Mouse (Mus musculus): Measurements from ENCODE around the gene Rps2. TPM values are rescaled to one million over a fixed set of nuclear protein-coding genes. Genes with fewer than 3 reads are reported as not detected.

Gene Rps2
- polyA plus RNA-seq, 1 experiment from 2014 or later: 787 TPM

- WGBS: 42% methylated on average over 3 of the region's 3 CpGs
- no peak overlapping the region for H3K27ac ChIP-seq (ENCODE audit: low read length)
- H3K9me3 ChIP-seq (ENCODE audit: control insufficient read depth, low read length): no peaks in the 10 kb centered on the region
- H3K27me3 ChIP-seq (replicated peaks; ENCODE audit: control insufficient read depth, insufficient read depth, low read length): no peaks in the 10 kb centered on the region; the same call in 1 of the 2 replicates
- no peak overlapping the region for H3K4me2 ChIP-seq (ENCODE audit: low read length)
- no peaks in the 10 kb centered on the region; the same call in 1 of the 2 replicates for H3K4me1 ChIP-seq (replicated peaks; ENCODE audit: control insufficient read depth, insufficient read depth, low read length)
- no peak for ATAC-seq
- H3K36me3 ChIP-seq (ENCODE audit: control insufficient read depth, insufficient read depth): no peaks in the 10 kb centered on the region
- no peak overlapping the region for H3K9ac ChIP-seq (replicated peaks; ENCODE audit: low read depth, low read length)
- no peak overlapping the region for H3K4me3 ChIP-seq (replicated peaks; ENCODE audit: low read length)
These were observed 51.2 kb downstream of the Rps2 start for GRCm38 (mm10) chr17:24769146-24769545.

Other genes with a start within 250 kb of the Rps2 start
- gene E4f1, start 247.8 kb upstream of the Rps2 start, polyA plus RNA-seq (2015; fragmentation: Nextera tagmentation; extraction: Ambion mirVana): 37.9 and 54.0 TPM in 2 replicates
- 50.5 and 54.0 TPM in 2 replicates for gene Pgp, start 247.7 kb upstream of the Rps2 start, polyA plus RNA-seq (2015; fragmentation: Nextera tagmentation; extraction: Ambion mirVana)
- gene Bricd5, start 244.2 kb upstream of the Rps2 start, polyA plus RNA-seq (2015; fragmentation: Nextera tagmentation; extraction: Ambion mirVana): 0.39 and 0.92 TPM in 2 replicates
- gene Mlst8, start 239.0 kb upstream of the Rps2 start, polyA plus RNA-seq (2015; fragmentation: Nextera tagmentation; extraction: Ambion mirVana): 38.9 and 42.4 TPM in 2 replicates
- gene Caskin1, start 229.5 kb upstream of the Rps2 start, polyA plus RNA-seq (2015; fragmentation: Nextera tagmentation; extraction: Ambion mirVana): 18.8 and 30.4 TPM in 2 replicates
- 108 and 121 TPM in 2 replicates for gene Traf7, start 190.2 kb upstream of the Rps2 start, polyA plus RNA-seq (2015; fragmentation: Nextera tagmentation; extraction: Ambion mirVana)
- 6.8 and 10.9 TPM in 2 replicates for gene Rab26, start 183.9 kb upstream of the Rps2 start, polyA plus RNA-seq (2015; fragmentation: Nextera tagmentation; extraction: Ambion mirVana)
- 18.3 and 27.6 TPM in 2 replicates for gene Pkd1, start 168.3 kb upstream of the Rps2 start, polyA plus RNA-seq (2015; fragmentation: Nextera tagmentation; extraction: Ambion mirVana)
- gene Tsc2, start 85.5 kb upstream of the Rps2 start, polyA plus RNA-seq (2015; fragmentation: Nextera tagmentation; extraction: Ambion mirVana): 80.4 and 86.8 TPM in 2 replicates
- 13.4 and 14.4 TPM in 2 replicates for gene Nthl1, start 85.4 kb upstream of the Rps2 start, polyA plus RNA-seq (2015; fragmentation: Nextera tagmentation; extraction: Ambion mirVana)
- gene Slc9a3r2, start 67.8 kb upstream of the Rps2 start, polyA plus RNA-seq (2015; fragmentation: Nextera tagmentation; extraction: Ambion mirVana): 28.1 and 31.2 TPM in 2 replicates
- not detected in 2 replicates for gene Npw, start 59.7 kb upstream of the Rps2 start, polyA plus RNA-seq (2015; fragmentation: Nextera tagmentation; extraction: Ambion mirVana)
- gene Zfp598, start 48.4 kb upstream of the Rps2 start, polyA plus RNA-seq (2015; fragmentation: Nextera tagmentation; extraction: Ambion mirVana): 17.9 and 22.0 TPM in 2 replicates
- gene Syngr3, start 28.2 kb upstream of the Rps2 start, polyA plus RNA-seq (2015; fragmentation: Nextera tagmentation; extraction: Ambion mirVana): 143 and 193 TPM in 2 replicates
- 35.0 and 35.4 TPM in 2 replicates for gene Gfer, start 22.0 kb upstream of the Rps2 start, polyA plus RNA-seq (2015; fragmentation: Nextera tagmentation; extraction: Ambion mirVana)
- 2.0 and 2.7 TPM in 2 replicates for gene Noxo1, start 21.9 kb upstream of the Rps2 start, polyA plus RNA-seq (2015; fragmentation: Nextera tagmentation; extraction: Ambion mirVana)
- gene Tbl3, start 10.5 kb upstream of the Rps2 start, polyA plus RNA-seq (2015; fragmentation: Nextera tagmentation; extraction: Ambion mirVana): 83.7 and 85.5 TPM in 2 replicates
- gene Rnf151, start 53 bp upstream of the Rps2 start, polyA plus RNA-seq (2015; fragmentation: Nextera tagmentation; extraction: Ambion mirVana): not detected in 2 replicates
- 220 and 233 TPM in 2 replicates for gene Ndufb10, start 6.4 kb downstream of the Rps2 start, polyA plus RNA-seq (2015; fragmentation: Nextera tagmentation; extraction: Ambion mirVana)
- gene Rpl3l, start 9.7 kb downstream of the Rps2 start, polyA plus RNA-seq (2015; fragmentation: Nextera tagmentation; extraction: Ambion mirVana): not detected in 2 replicates
- 20.0 and 21.1 TPM in 2 replicates for gene Msrb1, start 18.5 kb downstream of the Rps2 start, polyA plus RNA-seq (2015; fragmentation: Nextera tagmentation; extraction: Ambion mirVana)
- 0.32 TPM in 1 of 2 replicates, not detected in the other for gene Hs3st6, start 34.9 kb downstream of the Rps2 start, polyA plus RNA-seq (2015; fragmentation: Nextera tagmentation; extraction: Ambion mirVana)
- gene Meiob, start 86.2 kb downstream of the Rps2 start, polyA plus RNA-seq (2015; fragmentation: Nextera tagmentation; extraction: Ambion mirVana): not detected in 2 replicates
- gene Hagh, start 122.0 kb downstream of the Rps2 start, polyA plus RNA-seq (2015; fragmentation: Nextera tagmentation; extraction: Ambion mirVana): 40.2 and 50.1 TPM in 2 replicates
- gene Fahd1, start 132.2 kb downstream of the Rps2 start, polyA plus RNA-seq (2015; fragmentation: Nextera tagmentation; extraction: Ambion mirVana): 14.4 and 17.8 TPM in 2 replicates
- 0.19 TPM in 1 of 2 replicates, not detected in the other for gene Igfals, start 147.9 kb downstream of the Rps2 start, polyA plus RNA-seq (2015; fragmentation: Nextera tagmentation; extraction: Ambion mirVana)
- gene Nubp2, start 168.2 kb downstream of the Rps2 start, polyA plus RNA-seq (2015; fragmentation: Nextera tagmentation; extraction: Ambion mirVana): 66.8 and 71.1 TPM in 2 replicates
- 82.1 and 86.8 TPM in 2 replicates for gene Spsb3, start 168.5 kb downstream of the Rps2 start, polyA plus RNA-seq (2015; fragmentation: Nextera tagmentation; extraction: Ambion mirVana)
- gene Eme2, start 177.0 kb downstream of the Rps2 start, polyA plus RNA-seq (2015; fragmentation: Nextera tagmentation; extraction: Ambion mirVana): 32.4 and 35.7 TPM in 2 replicates
- 72.3 and 79.8 TPM in 2 replicates for gene Mrps34, start 177.0 kb downstream of the Rps2 start, polyA plus RNA-seq (2015; fragmentation: Nextera tagmentation; extraction: Ambion mirVana)
- 63.4 and 76.1 TPM in 2 replicates for gene Nme3, start 178.4 kb downstream of the Rps2 start, polyA plus RNA-seq (2015; fragmentation: Nextera tagmentation; extraction: Ambion mirVana)
- 100 and 114 TPM in 2 replicates for gene Mapk8ip3, start 218.9 kb downstream of the Rps2 start, polyA plus RNA-seq (2015; fragmentation: Nextera tagmentation; extraction: Ambion mirVana)
- 95.4 and 99.1 TPM in 2 replicates for gene Jpt2, start 242.6 kb downstream of the Rps2 start, polyA plus RNA-seq (2015; fragmentation: Nextera tagmentation; extraction: Ambion mirVana)

All from forebrain, embryonic 16.5 days (tissue).